Mouse (Mus musculus): ENCODE results near the gene Ccl17.
"Not testable (repeated sequence)": the region's sequence is repeated elsewhere in the genome, so short reads cannot be mapped to it uniquely, and the experiment has no call there.

Ccl17 gene

GRCm38 (mm10) chr8:94826210-94826609, 16.0 kb downstream of the Ccl17 start:
- DNase-seq (ENCODE audit: low spot score in 2 of 2) = no peak

DNA sequence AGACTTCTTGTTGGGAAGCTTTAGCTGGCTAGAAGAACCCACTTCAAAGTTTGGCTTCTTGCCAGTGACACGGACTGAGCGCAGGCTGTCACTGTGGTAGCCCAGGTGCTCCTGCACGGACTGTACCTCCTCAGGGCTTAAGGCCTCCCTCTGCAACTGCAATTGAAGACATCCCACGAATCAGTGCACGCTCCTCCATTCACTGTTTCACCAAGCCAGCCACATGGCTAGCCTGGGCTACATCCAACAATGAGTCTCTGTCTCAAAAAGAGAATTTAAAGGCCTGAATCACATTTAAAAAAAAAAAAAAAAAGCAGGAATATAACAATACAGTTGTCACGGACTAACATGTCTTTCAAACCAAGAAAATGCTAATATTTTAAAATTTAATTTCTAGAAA, 18.0 kb downstream of the Ccl17 start:
- no peak for DNase-seq (ENCODE audit: low spot score in 2 of 2)

- DNase-seq (ENCODE audit: low spot score in 2 of 2) = not testable (repeated sequence)
These were observed 23.7 kb downstream of the Ccl17 start for GRCm38 (mm10) chr8:94833901-94834405.

GRCm38 (mm10) chr8:94835751-94836150, 25.5 kb downstream of the Ccl17 start:
- DNase-seq (ENCODE audit: low spot score in 2 of 2) = not testable (repeated sequence)

DNA sequence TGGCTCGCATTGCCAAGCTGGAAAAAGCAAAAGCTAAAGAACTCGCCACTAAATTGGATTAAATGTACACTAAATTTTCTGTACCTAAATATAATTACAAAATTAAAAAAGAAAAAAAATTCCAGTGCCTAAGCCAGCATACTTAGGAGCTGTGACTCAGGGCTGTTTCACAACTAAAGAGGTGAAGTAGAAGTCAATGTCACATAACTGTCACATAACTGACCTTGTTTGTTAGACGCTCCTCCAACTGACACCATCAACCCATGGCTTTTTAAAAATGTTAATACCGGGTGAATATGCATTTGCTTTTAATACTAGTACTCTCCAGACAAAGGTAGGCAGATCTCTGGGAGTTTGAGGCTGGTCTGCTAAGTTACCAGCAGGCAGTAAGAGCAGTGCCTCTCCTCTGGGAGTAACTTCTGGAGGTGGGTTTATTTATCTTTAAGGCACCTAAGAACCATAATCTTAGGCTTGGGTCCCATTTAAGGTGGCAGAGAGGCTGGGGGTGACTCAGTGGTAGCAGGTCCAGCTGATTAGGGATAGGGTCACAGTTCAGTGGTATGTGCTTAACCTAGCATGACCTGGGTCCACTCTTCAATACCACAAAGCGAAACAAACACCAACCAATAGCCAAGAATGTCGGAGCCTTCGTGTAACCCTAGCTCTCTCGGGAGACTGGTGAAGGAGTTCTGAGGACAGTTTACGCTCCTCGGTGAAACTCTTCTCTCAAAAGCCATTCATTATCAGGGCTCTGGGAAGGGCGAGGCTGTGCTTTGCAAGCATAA, 26.4 kb downstream of the Ccl17 start:
- DNase-seq (ENCODE audit: low spot score in 2 of 2) = no peak

- DNase-seq (ENCODE audit: low spot score in 2 of 2) = peak; percentile 95 to 96
These were observed 27.7 kb downstream of the Ccl17 start, which contains the start of the genes Coq9 and Ciapin1 for GRCm38 (mm10) chr8:94837662-94838574. Coq9 (plus strand) TSS chr8:94838321. Ciapin1 (minus strand) TSS chr8:94838358.

- DNase-seq (ENCODE audit: low spot score in 2 of 2) = peak in 1 of 2 experiments; percentile 62
These were observed 28.3 kb downstream of the Ccl17 start for GRCm38 (mm10) chr8:94838600-94838999.

DNA sequence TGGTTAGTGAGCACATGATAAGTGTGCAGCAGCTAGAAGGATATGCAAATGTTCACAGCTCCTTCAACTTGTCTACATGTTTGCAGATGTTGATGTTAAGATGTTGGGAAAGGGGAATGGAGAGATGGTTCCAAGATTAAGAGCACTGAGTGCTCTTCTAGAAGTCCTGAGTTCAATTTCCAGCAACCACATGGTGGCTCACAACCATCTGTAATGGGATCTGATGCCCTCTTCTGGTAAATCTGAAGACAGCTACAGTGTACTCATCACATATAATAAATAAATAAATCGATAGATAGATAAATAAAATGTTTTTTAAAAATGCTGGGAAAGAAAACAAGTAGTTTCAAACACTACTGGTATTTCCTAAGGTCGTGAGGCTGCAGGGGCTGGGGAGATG, 30.9 kb downstream of the Ccl17 start:
- DNase-seq (ENCODE audit: low spot score in 2 of 2) = no peak

DNA sequence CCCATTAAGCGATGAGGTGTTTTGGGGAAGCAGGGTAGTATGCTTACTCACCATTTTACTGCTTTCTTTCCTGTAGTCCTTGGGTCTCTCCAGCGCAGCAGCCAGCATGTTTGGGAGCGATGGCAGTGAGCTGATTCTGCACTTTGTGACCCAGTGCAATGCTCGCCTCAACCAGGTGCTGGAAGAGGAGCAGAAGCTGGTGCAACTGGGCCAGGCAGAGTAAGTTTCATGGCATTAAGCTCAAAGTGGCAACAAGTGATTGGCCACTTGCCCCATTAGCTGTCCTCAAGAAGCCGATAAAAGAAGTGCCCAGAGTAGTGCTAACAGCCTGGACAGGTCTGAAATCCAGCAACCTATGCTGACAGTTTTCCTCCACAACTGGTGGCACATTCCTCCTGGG, 39.8 kb downstream of the Ccl17 start:
- no peak for DNase-seq (ENCODE audit: low spot score in 2 of 2)

- not testable (repeated sequence) for DNase-seq (ENCODE audit: low spot score in 2 of 2)
These were observed 44.5 kb downstream of the Ccl17 start for GRCm38 (mm10) chr8:94854761-94855160.

DNA sequence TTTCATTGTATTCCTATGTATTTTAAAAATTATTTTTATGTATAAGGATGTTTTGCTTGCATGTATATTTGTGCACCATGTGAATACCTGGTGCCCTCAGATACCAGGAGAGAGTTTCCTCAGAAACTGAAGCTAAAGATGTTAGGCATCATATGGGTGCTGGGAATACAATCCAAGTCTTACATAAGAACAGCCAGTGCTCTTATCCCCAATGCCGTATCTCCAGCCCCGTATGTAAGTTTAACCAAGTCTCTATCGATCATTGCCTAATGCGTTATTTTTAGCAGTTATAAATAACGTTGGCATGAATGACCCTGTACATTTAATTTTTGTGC, 46.7 kb downstream of the Ccl17 start:
- no peak for DNase-seq (ENCODE audit: low spot score in 2 of 2)

GRCm38 (mm10) chr8:94857346-94858173, 47.3 kb downstream of the Ccl17 start, which contains the start of gene Polr2c:
Polr2c (plus strand) TSS chr8:94857450.
- DNase-seq (ENCODE audit: low spot score in 2 of 2) = peak; percentile 84 to 87

DNA sequence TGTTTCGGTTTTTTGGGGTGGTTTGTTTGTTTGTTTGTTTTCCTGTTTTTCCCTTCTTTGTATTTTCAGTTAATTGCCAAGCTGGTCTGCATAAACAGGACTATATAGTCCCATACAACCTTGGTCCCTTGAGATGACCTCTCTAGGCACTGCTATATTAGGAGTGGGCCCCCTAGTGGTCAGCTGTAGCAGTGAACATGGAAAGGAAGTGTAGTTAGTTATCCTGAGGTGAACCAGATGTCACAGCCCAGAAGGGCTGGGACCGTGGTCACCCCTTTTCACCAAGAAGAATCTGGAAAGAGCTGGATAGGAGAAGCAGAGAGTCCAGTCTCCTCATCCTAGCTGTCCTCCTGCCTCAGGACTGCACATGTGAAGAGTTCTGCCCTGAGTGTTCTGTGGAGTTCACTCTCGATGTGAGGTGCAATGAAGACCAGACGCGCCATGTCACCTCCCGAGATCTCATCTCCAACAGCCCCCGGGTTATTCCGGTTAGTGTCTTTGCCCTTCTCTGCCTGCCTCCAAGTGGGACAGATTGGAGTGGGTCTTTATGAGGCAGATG, 51.2 kb downstream of the Ccl17 start:
- DNase-seq (ENCODE audit: low spot score in 2 of 2) = peak; percentile 54 to 64

All from spleen, postnatal 36 days (tissue).